Mouse (Mus musculus): ENCODE measurements around the gene Hoxa3. TPM values are rescaled to one million over a fixed set of nuclear protein-coding genes. Genes with fewer than 3 reads are reported as not detected.

The Hoxa3 gene
- polyA plus RNA-seq, 1 experiment = 12.8 TPM

DNA sequence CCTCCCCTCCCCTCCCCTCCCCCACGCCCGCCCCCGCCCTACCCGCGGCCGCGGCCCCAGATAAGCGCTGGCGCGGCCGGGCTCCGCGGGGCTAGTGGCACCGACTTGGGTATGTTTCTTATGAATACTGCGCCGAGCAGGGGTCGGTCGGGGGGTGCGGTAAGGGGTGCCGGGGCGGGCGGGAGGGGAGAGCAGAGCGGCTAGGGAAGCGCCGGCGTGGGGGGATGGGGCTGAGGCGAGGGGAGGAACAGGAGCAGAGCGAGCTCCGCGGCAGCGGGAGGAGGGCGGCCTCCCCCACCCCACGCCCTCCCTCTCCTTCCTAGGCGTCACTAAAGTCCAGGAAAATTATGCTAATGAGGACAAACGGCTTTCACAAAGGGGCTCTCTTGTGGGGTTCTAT, 37.3 kb downstream of the Hoxa3 start:
- 11% methylated on average over 30 of the region's 35 CpGs for WGBS
- peaks cover 4% of the 10 kb centered on the region; the same call in 1 of the 2 replicates for H3K4me1 ChIP-seq (ENCODE audit: control insufficient read depth, insufficient read depth, low read length)
- DNase-seq = no peak
- TF ChIP-seq CTCF (IDR thresholded peaks at IDR 0.05; ENCODE audit: insufficient read depth, low read length) (no peak), POLR2A (IDR thresholded peaks at IDR 0.05; ENCODE audit: borderline replicate concordance, extremely low read depth, low read depth, low read length) (no peak)
- peak overlapping the region; percentile 44 for H3K4me3 ChIP-seq (replicated peaks; ENCODE audit: extremely low read depth, low read depth, low read length)

DNA sequence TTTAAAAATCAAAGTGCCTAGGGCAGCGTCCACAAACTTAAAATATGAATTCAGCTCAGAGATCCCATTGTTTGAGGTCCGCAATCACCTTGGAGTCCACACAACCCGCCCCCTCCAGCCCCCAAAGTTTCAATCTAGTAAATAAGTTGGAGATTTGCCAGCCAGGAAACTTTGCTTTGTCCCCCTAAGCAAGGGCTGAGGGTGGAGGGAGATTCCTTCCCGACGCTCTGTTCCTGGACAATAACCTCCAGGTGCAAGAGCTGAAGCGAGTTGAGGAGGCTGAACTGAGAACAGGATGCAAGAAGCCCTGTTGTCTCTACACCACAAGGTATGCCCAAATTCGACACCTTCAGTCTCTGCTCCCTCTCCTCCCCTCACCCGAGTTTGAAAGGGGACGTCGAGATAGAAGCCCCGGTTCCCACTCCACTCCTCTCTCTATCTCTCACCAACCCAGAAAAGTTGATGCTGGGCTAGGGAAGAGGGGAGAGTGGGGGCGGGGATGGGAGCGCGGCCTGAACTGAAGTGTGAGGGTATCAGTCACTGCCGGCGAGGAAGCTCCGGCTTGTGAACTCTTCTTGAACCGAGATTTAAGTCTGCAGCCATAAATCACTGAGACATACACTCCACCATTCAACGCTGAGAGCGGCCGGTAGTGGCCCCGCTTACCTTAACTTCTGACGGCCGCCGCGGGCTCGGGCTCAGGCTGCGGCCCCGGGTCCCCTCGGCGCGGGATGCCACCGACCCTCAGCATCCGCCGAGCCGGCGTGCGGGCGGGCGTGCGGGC, 38.0 kb downstream of the Hoxa3 start:
- WGBS = 5% methylated on average over 41 of the region's 41 CpGs
- DNase-seq = no peak
- Histone ChIP-seq H3K4me3 (replicated peaks; ENCODE audit: extremely low read depth, low read depth, low read length) (peak overlapping the region; percentile 44), H3K4me1 (ENCODE audit: control insufficient read depth, insufficient read depth, low read length) (peaks cover 4% of the 10 kb centered on the region; the same call in 1 of the 2 replicates)
- TF ChIP-seq POLR2A (IDR thresholded peaks at IDR 0.05; ENCODE audit: borderline replicate concordance, extremely low read depth, low read depth, low read length) (no peak), CTCF (IDR thresholded peaks at IDR 0.05; ENCODE audit: insufficient read depth, low read length) (no peak)

DNA sequence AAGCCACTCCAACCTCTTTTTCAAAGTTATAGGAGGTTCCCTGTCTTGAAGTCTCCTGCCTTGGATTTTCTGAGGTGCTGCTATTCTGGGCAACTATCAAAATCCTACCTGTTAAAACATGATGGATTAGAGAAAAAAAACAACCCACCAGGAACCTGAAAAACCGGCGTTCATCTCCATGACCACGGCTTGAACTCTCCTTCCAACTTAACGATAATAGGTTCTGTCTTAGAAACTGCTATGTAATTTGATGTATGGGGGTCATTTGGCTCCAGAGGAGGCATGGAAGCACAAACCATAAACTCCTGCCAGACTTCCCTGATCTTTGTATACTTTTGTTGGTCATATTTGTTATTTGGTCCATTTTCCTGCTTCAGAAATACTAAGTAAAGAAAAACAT, 39.5 kb downstream of the Hoxa3 start:
- no peak for DNase-seq
- TF ChIP-seq CTCF (IDR thresholded peaks at IDR 0.05; ENCODE audit: insufficient read depth, low read length) (no peak), POLR2A (IDR thresholded peaks at IDR 0.05; ENCODE audit: borderline replicate concordance, extremely low read depth, low read depth, low read length) (no peak)
- Histone ChIP-seq H3K4me1 (ENCODE audit: control insufficient read depth, insufficient read depth, low read length) (peaks cover 9% of the 10 kb centered on the region), H3K4me3 (replicated peaks; ENCODE audit: extremely low read depth, low read depth, low read length) (no peak overlapping the region)
- WGBS = 22% methylated on average over 4 of the region's 4 CpGs

DNA sequence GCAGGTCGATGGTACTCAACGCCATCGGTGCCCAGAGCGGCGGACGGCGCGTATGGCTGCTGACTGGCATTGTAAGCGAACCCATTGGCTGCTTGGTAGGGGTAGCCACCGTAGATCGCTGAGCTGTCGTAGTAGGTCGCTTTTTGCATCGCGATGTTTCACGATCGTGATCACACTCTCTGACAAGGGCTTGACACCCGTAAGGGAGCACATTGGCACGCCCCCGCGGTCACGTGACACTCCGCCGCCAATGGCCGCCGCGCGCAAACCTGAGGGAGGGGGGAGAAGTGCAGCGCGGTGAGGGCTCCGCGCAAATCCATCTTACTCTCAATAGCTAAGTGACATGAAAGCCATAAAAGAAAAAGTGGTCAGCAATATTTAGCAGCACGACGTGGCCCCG, 40.6 kb downstream of the Hoxa3 start:
- peak; percentile 79 for DNase-seq
- 11% methylated on average over 35 of the region's 35 CpGs for WGBS
- peak; percentile 71; the same call in 1 of the 2 replicates for TF ChIP-seq POLR2A (IDR thresholded peaks at IDR 0.05; ENCODE audit: borderline replicate concordance, extremely low read depth, low read depth, low read length)
- no peak for TF ChIP-seq CTCF (IDR thresholded peaks at IDR 0.05; ENCODE audit: insufficient read depth, low read length)

DNA sequence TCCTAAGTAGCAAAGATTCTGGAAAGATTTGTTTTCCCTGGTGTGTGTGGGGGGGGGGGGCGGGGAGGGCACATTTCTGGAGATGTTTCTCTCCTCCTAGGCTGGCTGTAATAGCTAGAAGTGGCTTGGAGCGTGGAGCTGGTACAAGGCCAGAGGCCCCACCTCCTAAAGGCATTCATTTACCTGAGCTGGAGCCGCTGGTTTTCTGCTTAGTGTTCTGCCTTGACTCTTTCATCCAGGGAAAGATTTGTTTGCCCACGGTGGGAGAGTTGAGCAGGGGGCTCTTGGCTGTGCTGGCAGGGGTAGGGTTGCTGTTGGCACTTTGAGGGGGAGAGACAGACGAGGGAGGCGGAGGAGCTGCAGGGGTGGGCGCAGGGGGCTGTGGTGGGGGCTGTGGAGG, 41.2 kb downstream of the Hoxa3 start:
- DNase-seq = no peak
- Histone ChIP-seq H3K4me3 (replicated peaks; ENCODE audit: extremely low read depth, low read depth, low read length) (no peak overlapping the region), H3K4me1 (ENCODE audit: control insufficient read depth, insufficient read depth, low read length) (peaks cover 9% of the 10 kb centered on the region)
- TF ChIP-seq CTCF (IDR thresholded peaks at IDR 0.05; ENCODE audit: insufficient read depth, low read length) (no peak), POLR2A (IDR thresholded peaks at IDR 0.05; ENCODE audit: borderline replicate concordance, extremely low read depth, low read depth, low read length) (no peak)
- WGBS = 47% methylated on average over 7 of the region's 7 CpGs

More for the DNA sequence above, 40.6 kb downstream of the Hoxa3 start:
- H3K4me1 ChIP-seq (ENCODE audit: control insufficient read depth, insufficient read depth, low read length) = peaks cover 9% of the 10 kb centered on the region
- H3K4me3 ChIP-seq (replicated peaks; ENCODE audit: extremely low read depth, low read depth, low read length) = peak overlapping the region; percentile 65

DNA sequence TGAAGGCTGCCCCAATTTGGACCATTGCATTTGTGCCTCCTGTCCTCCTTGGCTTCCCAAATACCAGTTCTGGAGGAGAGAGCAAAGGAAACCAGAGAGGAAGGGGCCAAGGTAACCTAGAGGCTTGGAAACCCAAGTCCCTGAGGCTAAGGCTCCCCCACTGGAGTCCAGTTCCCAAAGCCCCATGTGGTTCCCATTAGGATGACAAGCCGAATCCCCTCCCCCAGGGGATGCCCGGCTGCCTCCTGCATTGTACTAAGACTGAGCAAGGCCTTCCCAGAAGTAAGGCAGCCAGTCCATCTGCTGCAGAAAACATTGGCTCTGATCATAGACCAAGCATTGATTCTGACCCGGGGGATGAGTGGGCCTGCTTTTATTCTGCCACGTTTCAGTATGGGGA, 41.8 kb downstream of the Hoxa3 start:
- Histone ChIP-seq H3K4me1 (ENCODE audit: control insufficient read depth, insufficient read depth, low read length) (peaks cover 7% of the 10 kb centered on the region), H3K4me3 (replicated peaks; ENCODE audit: extremely low read depth, low read depth, low read length) (no peak overlapping the region)
- no peak for TF ChIP-seq POLR2A (IDR thresholded peaks at IDR 0.05; ENCODE audit: borderline replicate concordance, extremely low read depth, low read depth, low read length)
- TF ChIP-seq CTCF (IDR thresholded peaks at IDR 0.05; ENCODE audit: insufficient read depth, low read length) = no peak
- DNase-seq = no peak
- WGBS = 27% methylated on average over 4 of the region's 4 CpGs

DNA sequence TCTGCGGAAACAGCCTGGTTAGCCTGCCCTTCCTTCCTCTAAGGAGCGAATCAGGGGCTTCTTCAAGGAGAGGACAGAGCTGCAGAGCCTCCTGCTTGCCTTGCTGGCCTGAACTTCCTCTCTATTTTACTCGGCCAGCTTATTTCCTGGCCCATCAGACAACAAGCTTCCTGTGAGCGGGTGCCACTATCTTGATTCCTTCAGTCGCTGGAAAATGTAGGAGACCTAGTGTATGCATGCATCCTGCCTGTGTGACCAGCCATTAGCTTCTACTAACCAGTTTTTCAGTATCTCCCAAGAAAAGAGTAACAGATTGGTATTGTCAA, 42.3 kb downstream of the Hoxa3 start:
- no peak for TF ChIP-seq CTCF (IDR thresholded peaks at IDR 0.05; ENCODE audit: insufficient read depth, low read length)
- TF ChIP-seq POLR2A (IDR thresholded peaks at IDR 0.05; ENCODE audit: borderline replicate concordance, extremely low read depth, low read depth, low read length) = no peak
- H3K4me1 ChIP-seq (ENCODE audit: control insufficient read depth, insufficient read depth, low read length) = peaks cover 10% of the 10 kb centered on the region
- WGBS = 25% methylated on average over 5 of the region's 5 CpGs
- H3K4me3 ChIP-seq (replicated peaks; ENCODE audit: extremely low read depth, low read depth, low read length) = no peak overlapping the region
- DNase-seq = no peak

DNA sequence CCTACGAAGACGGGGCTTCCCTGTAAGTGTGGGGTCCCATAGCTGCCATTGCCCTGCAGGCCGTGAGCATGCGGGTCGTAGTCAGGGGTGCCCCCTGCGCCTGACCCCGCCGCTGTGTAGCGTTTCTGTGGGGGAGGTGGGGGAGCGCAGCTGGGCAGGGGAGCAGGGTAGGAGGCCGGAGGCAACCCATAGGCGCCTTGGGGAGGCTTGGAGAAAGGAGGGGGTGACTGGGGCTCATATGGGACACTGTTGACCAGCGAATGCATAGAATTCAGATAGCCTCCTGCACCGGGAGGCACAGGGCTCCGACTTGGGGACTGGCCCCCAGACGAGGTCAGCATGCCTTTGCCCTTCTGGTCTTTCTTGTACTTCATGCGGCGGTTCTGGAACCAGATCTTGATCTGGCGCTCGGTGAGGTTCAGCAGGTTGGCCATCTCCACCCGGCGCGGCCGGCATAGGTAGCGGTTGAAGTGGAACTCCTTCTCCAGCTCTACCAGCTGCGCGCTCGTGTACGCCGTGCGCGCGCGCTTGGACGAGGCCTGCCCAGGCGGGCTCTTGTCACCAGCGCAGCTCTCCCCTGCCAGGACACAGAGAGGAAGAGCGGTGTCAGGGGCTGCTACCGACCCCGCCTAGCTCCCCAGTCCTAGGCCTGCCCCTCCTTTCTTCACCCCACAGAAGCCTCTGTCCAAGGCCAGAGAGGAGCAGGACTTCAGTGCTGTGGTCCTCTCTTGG, 42.8 kb downstream of the Hoxa3 start:
- WGBS = 23% methylated on average over 40 of the region's 40 CpGs
- Histone ChIP-seq H3K4me1 (ENCODE audit: control insufficient read depth, insufficient read depth, low read length) (peaks cover 10% of the 10 kb centered on the region), H3K4me3 (replicated peaks; ENCODE audit: extremely low read depth, low read depth, low read length) (peak overlapping the region; percentile 46)
- DNase-seq = peak; percentile 51
- peak; percentile 79; the same call in 1 of the 2 replicates for TF ChIP-seq POLR2A (IDR thresholded peaks at IDR 0.05; ENCODE audit: borderline replicate concordance, extremely low read depth, low read depth, low read length)
- no peak for TF ChIP-seq CTCF (IDR thresholded peaks at IDR 0.05; ENCODE audit: insufficient read depth, low read length)

DNA sequence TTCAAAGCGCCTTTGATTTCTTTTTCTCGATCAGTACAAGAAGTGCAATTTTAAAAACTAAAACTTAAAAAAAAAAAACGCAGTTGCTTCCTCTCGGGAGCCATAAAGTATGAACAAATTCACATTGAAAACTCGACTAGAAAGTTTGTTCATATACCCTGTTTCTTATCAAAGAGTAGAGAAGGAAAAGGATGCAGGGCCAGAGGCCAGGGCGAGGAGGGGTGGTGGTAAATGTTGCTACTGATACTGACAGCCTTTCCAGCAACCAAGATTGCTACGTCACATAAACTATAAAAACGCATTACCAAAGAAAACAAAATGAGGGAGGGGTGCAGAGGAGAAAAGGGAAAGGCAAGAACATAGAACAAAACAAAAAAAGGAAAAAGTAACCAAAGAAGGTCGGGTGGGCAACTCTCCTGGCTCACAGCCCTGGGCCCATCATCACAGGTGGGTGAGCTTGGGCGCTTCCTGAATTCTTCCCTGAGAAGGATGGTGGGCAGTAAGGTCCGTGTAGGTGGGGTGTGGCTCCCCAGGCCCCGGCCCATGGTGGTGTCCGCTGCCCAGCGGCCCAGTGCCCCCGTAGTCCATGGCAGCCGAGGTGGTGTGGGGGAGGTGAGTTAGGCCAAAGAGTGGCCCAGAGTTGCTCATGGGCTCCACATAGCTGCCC, 43.5 kb downstream of the Hoxa3 start:
- no peak for DNase-seq
- peak overlapping the region; percentile 3 for H3K4me3 ChIP-seq (replicated peaks; ENCODE audit: extremely low read depth, low read depth, low read length)
- 33% methylated on average over 16 of the region's 16 CpGs for WGBS
- no peak for TF ChIP-seq CTCF (IDR thresholded peaks at IDR 0.05; ENCODE audit: insufficient read depth, low read length)
- no peak for TF ChIP-seq POLR2A (IDR thresholded peaks at IDR 0.05; ENCODE audit: borderline replicate concordance, extremely low read depth, low read depth, low read length)
- H3K4me1 ChIP-seq (ENCODE audit: control insufficient read depth, insufficient read depth, low read length) = peaks cover 10% of the 10 kb centered on the region

All from lung, adult 2 months (tissue).